Mouse (Mus musculus): ENCODE data around the gene Clmp. TPM values are rescaled to one million over a fixed set of nuclear protein-coding genes. Genes with fewer than 3 reads are reported as not detected.

The Clmp gene
- polyA plus RNA-seq, 1 experiment from 2014 or later = 29.9 TPM

- H3K9ac ChIP-seq = no peak overlapping the region
- no peak overlapping the region for H3K4me3 ChIP-seq (replicated peaks)
- H3K36me3 ChIP-seq = peaks cover 17% of the 10 kb centered on the region
- no peaks in the 10 kb centered on the region for H3K9me3 ChIP-seq (replicated peaks)
- H3K4me1 ChIP-seq = no peaks in the 10 kb centered on the region
- H3K27me3 ChIP-seq = no peaks in the 10 kb centered on the region
- H3K27ac ChIP-seq = no peak overlapping the region
- ATAC-seq (replicated peaks; ENCODE audit: low FRiP score) = no peak
- WGBS = 86% methylated on average over 7 of the region's 7 CpGs
- no peak overlapping the region for H3K4me2 ChIP-seq
Measured at GRCm38 (mm10) chr9:40814060-40814459, 128.3 kb downstream of the Clmp start.

- Histone ChIP-seq H3K27ac (no peak overlapping the region), H3K27me3 (no peaks in the 10 kb centered on the region), H3K4me3 (replicated peaks) (no peak overlapping the region), H3K36me3 (0 out of 2 replicates have a peak, but pooled peaks cover 11% of the 10 kb centered on the region), H3K9me3 (replicated peaks) (no peaks in the 10 kb centered on the region), H3K4me1 (peaks cover 10% of the 10 kb centered on the region), H3K9ac (no peak overlapping the region), H3K4me2 (no peak overlapping the region)
- no peak for ATAC-seq (replicated peaks; ENCODE audit: low FRiP score)
- WGBS = 85% methylated on average over 5 of the region's 5 CpGs
Measured at GRCm38 (mm10) chr9:40817325-40818028, 131.7 kb downstream of the Clmp start.

- no peak for ATAC-seq (replicated peaks; ENCODE audit: low FRiP score)
- H3K4me2 ChIP-seq = no peak overlapping the region
- 38% methylated on average over 6 of the region's 6 CpGs for WGBS
- peaks cover 13% of the 10 kb centered on the region for H3K4me1 ChIP-seq
- H3K4me3 ChIP-seq (replicated peaks) = no peak overlapping the region
- H3K27ac ChIP-seq = no peak overlapping the region
- H3K9me3 ChIP-seq (replicated peaks) = no peaks in the 10 kb centered on the region
- no peak overlapping the region for H3K9ac ChIP-seq
- H3K36me3 ChIP-seq = no peaks in the 10 kb centered on the region
- H3K27me3 ChIP-seq = no peaks in the 10 kb centered on the region
Measured at GRCm38 (mm10) chr9:40825601-40826000, 139.8 kb downstream of the Clmp start.

GRCm38 (mm10) chr9:40827366-40827765, 141.6 kb downstream of the Clmp start:
- no peak for ATAC-seq (replicated peaks; ENCODE audit: low FRiP score)
- H3K27ac ChIP-seq = no peak overlapping the region
- H3K9ac ChIP-seq = no peak overlapping the region
- no peaks in the 10 kb centered on the region for H3K36me3 ChIP-seq
- H3K4me1 ChIP-seq = peaks cover 4% of the 10 kb centered on the region
- no peaks in the 10 kb centered on the region for H3K9me3 ChIP-seq (replicated peaks)
- no peak overlapping the region for H3K4me2 ChIP-seq
- H3K27me3 ChIP-seq = no peaks in the 10 kb centered on the region
- 80% methylated on average over 4 of the region's 4 CpGs for WGBS
- H3K4me3 ChIP-seq (replicated peaks) = no peak overlapping the region

GRCm38 (mm10) chr9:40834569-40834968, 148.8 kb downstream of the Clmp start:
- Histone ChIP-seq H3K36me3 (no peaks in the 10 kb centered on the region), H3K9me3 (replicated peaks) (no peaks in the 10 kb centered on the region), H3K9ac (no peak overlapping the region), H3K4me3 (replicated peaks) (no peak overlapping the region), H3K4me1 (no peaks in the 10 kb centered on the region; the same call in 1 of the 2 replicates), H3K27ac (no peak overlapping the region), H3K4me2 (no peak overlapping the region), H3K27me3 (no peaks in the 10 kb centered on the region)
- WGBS = 3% methylated on average over 12 of the region's 12 CpGs
- ATAC-seq (replicated peaks; ENCODE audit: low FRiP score) = no peak

Other genes with a start within 250 kb of the Clmp start
- gene Gramd1b, start 154.6 kb upstream of the Clmp start, polyA plus RNA-seq (2015; fragmentation: Nextera tagmentation; extraction: Ambion mirVana) = 7.3 and 10.2 TPM in 2 replicates
- gene Gm21915, start 15.3 kb upstream of the Clmp start, polyA plus RNA-seq (2015; fragmentation: Nextera tagmentation; extraction: Ambion mirVana) = not detected in 2 replicates
- gene Hspa8, start 115.0 kb downstream of the Clmp start, polyA plus RNA-seq (2015; fragmentation: Nextera tagmentation; extraction: Ambion mirVana) = 2,873 and 3,000 TPM in 2 replicates
- gene Bsx, start 188.2 kb downstream of the Clmp start, polyA plus RNA-seq (2015; fragmentation: Nextera tagmentation; extraction: Ambion mirVana) = not detected in 2 replicates